Mouse (Mus musculus): ENCODE measurements around the gene Morc1.

- TF ChIP-seq CTCF (IDR thresholded peaks at IDR 0.05; ENCODE audit: extremely low read depth, insufficient read depth, low read length) (no peak), POLR2A (IDR thresholded peaks at IDR 0.05; ENCODE audit: extremely low read depth, insufficient read depth, low read length) (no peak)
Measured at GRCm38 (mm10) chr16:48474896-48475802, 44.1 kb downstream of the Morc1 start.
